Mouse (Mus musculus) heart, postnatal 0 days (tissue): Measurements from ENCODE around the gene Elk4.

Experiments used
- CTCF ChIP-seq: IDR thresholded peaks from 2 replicates; pipeline ENCODE4 v1.5.1; 2016; ENCODE audit warnings: antibody characterized with exemption, control low read depth, low read depth
- EP300 ChIP-seq: IDR thresholded peaks from 2 replicates; pipeline ENCODE4 v1.6.1; 2016; ENCODE audit warnings: antibody characterized with exemption, low read depth

GRCm38 (mm10) chr1:132043759-132044158 is 36.4 kb downstream of the Elk4 start:
- no peak for TF ChIP-seq EP300
- no peak for TF ChIP-seq CTCF
